Mouse (Mus musculus) forebrain, embryonic 11.5 days (tissue): ENCODE measurements at regions not wholly inside any gene's neighbourhood (a gene's known extent, or its start where the extent isn't known, plus 50 kb on each side); places are given as distances from the start of the nearest gene placed in this dataset.

Experiments used
- ATAC-seq: fragments of 200-750 bp; cut with Nextera tagmentation; replicated peaks from 2 replicates; pipeline ENCODE4 v1.8.0; 2017; ENCODE audit warnings: moderate TSS enrichment; ENCODE audit not compliant: low FRiP score
- DNase-seq: peaks from one replicate; pipeline ENCODE4 v3.0.0-alpha.2; 2017; ENCODE audit warnings: low spot score
- H3K27ac ChIP-seq: fragments of 300-500 bp; sonication (generic); 2 replicates; pipeline ENCODE4 v1.5.1; 2014; ENCODE audit warnings: low read depth, low read length
- H3K27me3 ChIP-seq: fragments of 300-500 bp; sonication (generic); 2 replicates; pipeline ENCODE4 v1.6.1; 2014; ENCODE audit warnings: mild to moderate bottlenecking, low read length, mixed read lengths; ENCODE audit not compliant: control insufficient read depth, insufficient read depth
- H3K36me3 ChIP-seq: fragments of 300-500 bp; sonication (generic); 2 replicates; pipeline ENCODE4 v1.6.1; 2014; ENCODE audit warnings: mild to moderate bottlenecking, low read length, moderate library complexity, mixed read lengths; ENCODE audit not compliant: control insufficient read depth, insufficient read depth
- H3K4me1 ChIP-seq: fragments of 300-500 bp; sonication (generic); replicated peaks from 2 replicates; pipeline ENCODE4 v1.6.1; 2014; ENCODE audit warnings: low read length, mixed read lengths; ENCODE audit not compliant: control insufficient read depth, insufficient read depth
- H3K4me2 ChIP-seq: fragments of 300-500 bp; sonication (generic); 2 replicates; pipeline ENCODE4 v1.6.1; 2014; ENCODE audit warnings: low read depth, mild to moderate bottlenecking, low read length, moderate library complexity, mixed read lengths; ENCODE audit not compliant: severe bottlenecking
- H3K4me3 ChIP-seq: fragments of 300-500 bp; sonication (generic); 2 replicates; pipeline ENCODE4 v1.5.1; 2014; ENCODE audit warnings: low read depth, low read length
- H3K9ac ChIP-seq: fragments of 300-500 bp; sonication (generic); 2 replicates; pipeline ENCODE4 v1.6.1; 2014; ENCODE audit warnings: low read length
- H3K9me3 ChIP-seq: fragments of 300-500 bp; sonication (generic); 2 replicates; pipeline ENCODE4 v1.6.1; 2016; ENCODE audit warnings: low read length, mixed read lengths; ENCODE audit not compliant: control insufficient read depth
- WGBS: fragments of 180-500 bp; shearing (Covaris S2); extraction: QIAGEN DNeasy Blood & Tissue Kit; methylation state at CpG from one replicate; pipeline ENCODE4 v1.1.7; 2014; 5-methylcytosine and 5-hydroxymethylcytosine counted together

DNA sequence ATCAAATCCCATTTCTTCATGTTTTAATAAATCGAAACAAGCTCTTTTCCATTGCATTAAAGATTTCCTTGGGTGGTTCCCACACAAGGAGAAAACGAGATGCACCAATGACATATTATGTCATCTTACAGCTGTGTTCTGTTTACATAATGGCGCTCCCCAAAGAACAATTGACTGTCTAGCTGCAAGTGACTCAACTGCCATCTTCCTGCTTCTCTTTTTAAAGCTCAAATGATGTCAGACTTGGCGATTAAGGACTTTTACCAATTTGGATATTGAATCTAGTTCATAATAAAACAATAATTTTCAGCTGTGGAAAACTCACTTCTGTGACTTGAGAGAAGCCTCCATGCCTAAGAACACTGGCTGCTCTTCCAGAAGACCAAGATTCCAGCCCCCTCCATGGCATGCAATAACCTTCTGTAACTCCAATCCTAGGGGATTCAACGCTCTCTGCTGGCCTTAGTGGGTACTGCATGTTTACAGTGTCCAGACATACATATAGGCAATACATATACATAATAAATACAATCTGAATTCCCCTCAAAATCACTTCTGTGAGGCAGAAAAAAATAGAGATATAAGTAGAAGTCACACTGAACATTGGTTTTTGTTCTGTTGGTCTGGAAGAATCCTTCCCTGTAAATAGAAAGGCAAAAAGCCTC, 318.7 kb downstream of the Rnd3 start:
- H3K27ac ChIP-seq: no peak overlapping the region
- no peaks in the 10 kb centered on the region for H3K9me3 ChIP-seq
- H3K4me2 ChIP-seq: no peak overlapping the region
- H3K4me3 ChIP-seq: no peak overlapping the region
- no peaks in the 10 kb centered on the region for H3K36me3 ChIP-seq
- WGBS: 76% methylated on average over 5 of the region's 5 CpGs
- H3K4me1 ChIP-seq: no peaks in the 10 kb centered on the region
- DNase-seq (no peak), ATAC-seq (no peak)
- no peak overlapping the region for H3K9ac ChIP-seq
- no peaks in the 10 kb centered on the region for H3K27me3 ChIP-seq

DNA sequence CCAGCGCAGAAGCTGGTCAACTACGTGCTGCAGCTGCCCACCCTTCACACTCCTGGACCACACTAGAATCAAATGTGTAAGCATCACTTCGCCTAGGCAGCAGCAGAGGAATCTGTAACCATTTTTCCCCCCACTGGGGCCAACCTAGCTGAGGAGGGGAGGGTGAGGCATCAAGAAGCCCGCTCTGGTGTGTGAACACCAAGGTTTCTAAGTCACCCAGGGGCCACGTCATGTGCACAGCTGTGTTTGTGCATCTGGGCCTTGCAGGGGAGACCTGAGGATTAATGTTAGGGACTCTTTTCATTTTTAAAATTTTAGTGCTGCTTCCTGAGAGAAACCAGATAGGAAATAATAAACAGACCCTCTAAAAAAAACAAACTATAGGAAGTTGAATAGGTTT, 321.8 kb downstream of the Rnd3 start:
- Histone ChIP-seq H3K4me1 (no peaks in the 10 kb centered on the region), H3K9ac (no peak overlapping the region), H3K9me3 (no peaks in the 10 kb centered on the region), H3K4me3 (no peak overlapping the region), H3K36me3 (no peaks in the 10 kb centered on the region), H3K27ac (no peak overlapping the region), H3K4me2 (no peak overlapping the region), H3K27me3 (no peaks in the 10 kb centered on the region)
- ATAC-seq: no peak
- 81% methylated on average over 5 of the region's 5 CpGs for WGBS
- no peak for DNase-seq

DNA sequence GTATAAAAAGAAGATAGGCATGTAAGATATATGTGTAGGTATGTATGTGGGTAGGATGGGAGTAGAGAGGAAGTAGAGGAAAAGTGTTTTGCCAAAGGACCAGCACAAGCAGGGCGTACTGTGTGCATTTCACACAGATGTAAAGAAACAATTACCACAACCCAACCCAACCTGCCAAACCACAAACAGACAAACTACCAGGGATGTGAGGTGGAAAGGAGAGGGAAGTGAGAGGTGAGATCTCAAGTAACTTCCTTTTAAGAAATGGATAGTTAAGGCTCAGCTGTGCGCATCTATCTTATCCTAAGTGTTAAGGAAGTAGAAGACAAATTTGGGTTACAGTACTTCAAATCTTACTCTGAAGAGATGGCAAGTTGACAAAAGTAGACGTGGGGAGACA, 322.4 kb downstream of the Rnd3 start:
- Histone ChIP-seq H3K9ac (no peak overlapping the region), H3K27me3 (no peaks in the 10 kb centered on the region), H3K4me1 (no peaks in the 10 kb centered on the region), H3K4me3 (no peak overlapping the region), H3K36me3 (no peaks in the 10 kb centered on the region), H3K9me3 (no peaks in the 10 kb centered on the region), H3K4me2 (no peak overlapping the region), H3K27ac (no peak overlapping the region)
- ATAC-seq: no peak
- WGBS: 91% methylated on average over 3 of the region's 3 CpGs
- DNase-seq: no peak

DNA sequence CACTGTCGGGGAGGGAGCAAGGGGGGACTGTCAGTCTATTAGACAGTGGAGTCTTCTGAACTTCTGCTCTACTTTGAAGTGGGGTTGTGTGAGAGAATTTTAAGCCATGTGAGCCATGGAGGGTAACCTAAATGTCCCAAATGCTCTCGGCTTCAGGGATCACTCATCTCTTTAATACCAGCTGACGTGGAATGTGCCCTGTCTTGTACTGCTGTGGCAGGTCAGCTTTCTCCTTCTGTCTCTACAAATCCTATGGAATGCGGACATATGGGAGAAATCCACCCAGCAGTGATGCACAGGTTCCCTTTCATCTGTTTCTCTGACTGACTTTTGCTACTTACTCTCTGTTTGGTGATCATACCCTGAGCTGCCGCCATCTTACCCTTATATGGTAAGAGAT, 323.3 kb downstream of the Rnd3 start:
- DNase-seq: no peak
- H3K4me2 ChIP-seq: no peak overlapping the region
- no peak for ATAC-seq
- H3K9me3 ChIP-seq: no peaks in the 10 kb centered on the region
- no peaks in the 10 kb centered on the region for H3K4me1 ChIP-seq
- H3K4me3 ChIP-seq: no peak overlapping the region
- H3K27me3 ChIP-seq: no peaks in the 10 kb centered on the region
- 90% methylated on average over 5 of the region's 5 CpGs for WGBS
- no peaks in the 10 kb centered on the region for H3K36me3 ChIP-seq
- no peak overlapping the region for H3K9ac ChIP-seq
- H3K27ac ChIP-seq: no peak overlapping the region

DNA sequence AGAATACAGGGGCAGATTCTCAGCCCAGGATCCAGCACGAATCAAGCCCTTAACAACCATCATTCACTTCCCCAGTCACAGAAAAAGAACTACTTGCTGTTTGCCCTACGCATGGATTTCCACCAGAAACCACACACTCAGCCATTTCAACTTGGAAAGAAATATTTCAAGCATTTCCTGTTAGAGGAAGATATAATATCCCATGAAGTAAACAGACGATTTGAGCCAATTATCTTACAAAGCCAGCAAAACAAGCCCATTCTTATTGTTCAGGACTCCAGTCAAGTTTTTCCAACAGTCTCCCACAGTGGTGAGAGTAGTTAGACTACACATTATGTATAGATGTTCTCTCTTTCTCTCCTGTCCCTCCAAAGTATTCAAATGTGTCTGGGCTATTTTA, 324.1 kb downstream of the Rnd3 start:
- Histone ChIP-seq H3K9ac (no peak overlapping the region), H3K4me1 (no peaks in the 10 kb centered on the region), H3K9me3 (no peaks in the 10 kb centered on the region), H3K4me2 (no peak overlapping the region), H3K27me3 (no peaks in the 10 kb centered on the region), H3K4me3 (no peak overlapping the region), H3K36me3 (no peaks in the 10 kb centered on the region), H3K27ac (no peak overlapping the region)
- WGBS: 74% methylated on average over 3 of the region's 3 CpGs
- ATAC-seq (no peak), DNase-seq (no peak)

DNA sequence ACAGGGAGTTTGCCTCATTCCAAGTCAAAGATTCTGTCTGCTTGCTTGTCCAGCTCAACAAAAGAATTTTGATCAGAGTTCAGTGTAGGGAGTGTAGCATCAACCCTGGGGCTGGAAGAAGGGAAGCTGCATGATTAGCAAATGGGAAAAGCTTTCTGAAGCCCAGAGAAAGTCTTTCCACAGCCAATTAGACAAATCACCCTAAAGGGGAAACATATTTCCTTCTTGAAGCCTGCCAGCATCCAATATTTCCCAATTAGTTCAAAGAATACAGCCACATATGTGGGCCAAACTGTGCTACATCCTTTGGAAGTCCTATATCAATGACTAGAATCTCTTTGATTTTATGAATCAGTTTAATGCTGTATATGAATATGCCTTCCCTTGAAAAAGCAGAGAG, 326.2 kb downstream of the Rnd3 start:
- no peaks in the 10 kb centered on the region for H3K9me3 ChIP-seq
- H3K36me3 ChIP-seq: no peaks in the 10 kb centered on the region
- H3K4me1 ChIP-seq: no peaks in the 10 kb centered on the region
- H3K9ac ChIP-seq: no peak overlapping the region
- no peak overlapping the region for H3K4me2 ChIP-seq
- no peak for DNase-seq
- no peak overlapping the region for H3K4me3 ChIP-seq
- ATAC-seq: no peak
- H3K27ac ChIP-seq: no peak overlapping the region
- H3K27me3 ChIP-seq: no peaks in the 10 kb centered on the region

DNA sequence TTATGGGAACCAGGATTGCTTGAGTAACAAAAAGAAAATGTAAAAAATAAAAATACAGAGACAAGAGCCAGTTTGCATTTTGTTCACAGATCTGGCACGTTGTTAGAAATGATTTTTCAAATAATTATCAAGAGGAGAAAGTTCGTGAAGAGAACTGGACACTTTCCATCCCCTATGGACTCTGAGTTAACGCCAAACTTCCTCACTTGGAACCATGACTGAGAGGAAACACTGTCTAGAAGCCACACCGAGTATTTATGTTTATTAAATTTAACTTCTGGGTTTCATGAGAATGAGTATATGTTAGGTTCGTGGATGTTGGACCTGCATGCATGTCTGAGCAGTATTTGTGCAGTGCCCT, 329.6 kb downstream of the Rnd3 start:
- Histone ChIP-seq H3K4me2 (no peak overlapping the region), H3K27ac (no peak overlapping the region), H3K4me1 (no peaks in the 10 kb centered on the region), H3K9me3 (no peaks in the 10 kb centered on the region), H3K27me3 (no peaks in the 10 kb centered on the region), H3K9ac (no peak overlapping the region), H3K4me3 (no peak overlapping the region), H3K36me3 (no peaks in the 10 kb centered on the region)
- WGBS: 88% methylated on average over 5 of the region's 5 CpGs
- DNase-seq (no peak), ATAC-seq (no peak)

DNA sequence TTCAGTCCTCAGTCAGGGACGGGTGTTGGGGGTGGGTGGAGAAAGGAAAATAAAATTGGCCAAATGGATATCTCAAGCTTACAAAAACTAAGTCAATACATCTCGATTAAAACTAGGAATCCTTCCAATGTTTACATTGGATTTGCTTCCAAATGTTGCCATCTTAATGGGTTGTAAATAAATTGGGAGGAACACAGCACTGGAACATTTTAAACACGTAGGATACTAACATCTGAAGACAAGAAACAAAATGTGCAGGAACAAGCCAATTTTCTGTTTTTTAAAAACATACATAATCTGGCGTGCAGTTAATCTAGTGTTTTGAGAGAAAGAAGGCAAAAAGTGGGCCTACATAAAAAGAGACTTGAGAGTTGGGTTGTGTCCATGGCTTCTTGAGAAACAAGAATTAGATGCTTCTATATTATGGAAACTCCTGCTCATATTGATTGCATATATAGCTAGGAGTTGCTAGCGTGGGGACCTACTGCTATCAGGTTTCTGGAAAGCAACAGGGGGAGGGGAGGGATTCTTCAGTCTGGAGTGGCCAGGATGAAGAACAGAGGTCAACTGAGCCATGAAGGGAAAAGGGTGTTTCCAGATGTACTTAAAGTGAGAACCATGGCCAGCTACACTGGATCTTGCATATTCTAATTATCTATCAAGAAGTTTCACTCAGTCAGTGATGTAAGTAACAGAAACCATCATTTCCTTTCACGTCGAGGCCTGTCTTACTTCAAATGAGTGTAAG, 330.2 kb downstream of the Rnd3 start:
- H3K9ac ChIP-seq: no peak overlapping the region
- 84% methylated on average over 7 of the region's 7 CpGs for WGBS

DNA sequence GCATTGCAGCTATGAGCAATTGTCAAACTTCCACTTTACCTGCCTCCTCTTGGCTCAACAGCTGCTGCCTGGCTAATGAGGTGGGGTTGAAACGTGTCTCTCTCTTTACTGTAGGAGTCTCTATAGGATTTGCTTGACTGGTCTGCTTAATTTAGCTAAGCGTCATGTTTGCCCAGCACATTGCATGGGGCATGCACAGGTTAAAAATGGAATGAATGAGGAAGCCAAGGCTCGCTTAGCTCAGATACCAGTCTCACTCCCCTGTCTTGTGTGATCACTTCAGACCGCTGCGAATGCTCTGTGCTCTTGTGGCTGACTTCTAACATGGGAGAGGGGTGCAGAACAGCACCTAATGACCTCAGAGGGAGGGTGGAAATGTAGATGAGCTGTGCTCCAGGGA, 332.5 kb downstream of the Rnd3 start:
- Histone ChIP-seq H3K9ac (no peak overlapping the region), H3K36me3 (no peaks in the 10 kb centered on the region), H3K9me3 (no peaks in the 10 kb centered on the region), H3K27ac (no peak overlapping the region), H3K4me1 (peaks cover 3% of the 10 kb centered on the region; the same call in 1 of the 2 replicates), H3K4me2 (no peak overlapping the region), H3K27me3 (no peaks in the 10 kb centered on the region), H3K4me3 (no peak overlapping the region)
- DNase-seq: no peak
- 84% methylated on average over 5 of the region's 5 CpGs for WGBS
- no peak for ATAC-seq

More for the DNA sequence above, 330.2 kb downstream of the Rnd3 start:
- Histone ChIP-seq H3K36me3 (no peaks in the 10 kb centered on the region), H3K9me3 (no peaks in the 10 kb centered on the region), H3K4me1 (no peaks in the 10 kb centered on the region), H3K27ac (no peak overlapping the region), H3K4me2 (no peak overlapping the region), H3K4me3 (no peak overlapping the region), H3K27me3 (no peaks in the 10 kb centered on the region)
- no peak for ATAC-seq
- no peak for DNase-seq
